Mouse (Mus musculus) heart, adult 18-20 months (tissue): ENCODE data around the gene Sh3d21. TPM values are rescaled to one million over a fixed set of nuclear protein-coding genes. Genes with fewer than 3 reads are reported as not detected.
A peak's percentile ranks its signal among the peaks of the same experiment; 100 is the strongest.
"Not testable (repeated sequence)": the region's sequence is repeated elsewhere in the genome, so short reads cannot be mapped to it uniquely, and the experiment has no call there.

Experiments used
- DNase-seq, 2 experiments: peaks; one replicate each; pipeline ENCODE4 v3.0.0; 2021 to 2022; ENCODE audit warnings: mixed read lengths in 1 of 2
- total RNA-seq, 2 experiments: library from RNA; stranded (reverse); gene quantifications; 2 replicates each; pipeline ENCODE4 v1.2.3; 2021

Gene Sh3d21
- total RNA-seq, 2 experiments from 2014 or later, result 1.3 to 2.4 TPM

DNA sequence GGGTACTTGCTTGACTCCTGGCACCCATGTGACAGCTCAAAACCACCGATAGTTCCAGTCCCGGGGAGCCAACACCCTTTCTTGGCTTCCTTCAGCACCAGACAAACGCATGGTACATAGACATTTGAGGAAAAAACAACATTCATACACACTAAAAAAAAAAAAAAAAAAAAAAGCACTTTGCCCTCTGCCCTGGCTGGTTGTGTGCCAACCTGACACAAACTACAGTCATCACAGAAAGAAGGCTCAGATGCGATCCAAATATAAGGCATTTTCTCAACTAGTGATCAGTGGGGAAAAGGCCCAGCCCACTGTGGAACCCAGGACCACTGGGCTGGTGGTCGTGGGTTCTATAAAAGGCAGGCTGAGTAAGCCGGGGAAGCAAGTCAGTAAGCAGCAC, 5.6 kb upstream of the Sh3d21 start:
- DNase-seq, result no peak

DNA sequence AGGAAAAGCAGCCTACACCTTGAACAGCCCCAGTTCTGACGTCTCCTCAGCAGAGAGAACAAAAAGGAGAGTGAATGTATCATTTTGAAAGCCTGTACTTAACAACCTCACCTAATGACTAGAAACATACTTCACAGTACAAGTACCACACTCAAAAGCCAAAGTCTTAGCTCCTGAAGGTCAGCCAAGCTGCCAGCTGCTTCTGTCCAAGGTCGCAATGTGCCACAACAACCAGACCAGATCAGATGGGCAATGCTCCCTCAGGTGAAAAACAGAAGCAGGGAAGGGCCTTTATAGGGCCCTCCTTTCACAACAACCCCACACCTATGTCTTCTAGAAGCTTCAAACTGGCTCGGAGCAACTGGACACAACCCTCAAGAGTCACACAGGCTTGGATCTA, 2.8 kb upstream of the Sh3d21 start:
- peak; percentile 61 to 66 for DNase-seq

DNA sequence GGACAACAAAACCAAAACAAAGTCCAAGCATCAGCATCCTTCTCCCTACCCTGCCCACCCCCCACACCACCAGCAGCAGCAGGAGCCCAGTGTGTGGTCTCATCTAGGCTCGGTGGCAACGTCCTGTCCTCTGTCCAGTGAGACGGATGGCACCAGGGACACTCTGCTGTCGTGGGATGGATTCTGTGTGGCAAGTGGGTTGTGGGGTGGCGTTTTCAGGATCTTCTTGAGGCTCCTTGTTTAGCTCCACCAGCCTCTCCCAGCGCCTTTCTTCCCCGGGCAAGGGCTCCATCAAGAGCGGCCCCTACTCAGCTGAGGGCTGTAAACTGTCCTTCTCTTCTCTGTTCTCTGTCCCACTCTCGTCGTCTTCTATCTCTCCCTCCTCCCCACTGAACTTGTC, 1.8 kb upstream of the Sh3d21 start:
- not testable (repeated sequence) for DNase-seq

DNA sequence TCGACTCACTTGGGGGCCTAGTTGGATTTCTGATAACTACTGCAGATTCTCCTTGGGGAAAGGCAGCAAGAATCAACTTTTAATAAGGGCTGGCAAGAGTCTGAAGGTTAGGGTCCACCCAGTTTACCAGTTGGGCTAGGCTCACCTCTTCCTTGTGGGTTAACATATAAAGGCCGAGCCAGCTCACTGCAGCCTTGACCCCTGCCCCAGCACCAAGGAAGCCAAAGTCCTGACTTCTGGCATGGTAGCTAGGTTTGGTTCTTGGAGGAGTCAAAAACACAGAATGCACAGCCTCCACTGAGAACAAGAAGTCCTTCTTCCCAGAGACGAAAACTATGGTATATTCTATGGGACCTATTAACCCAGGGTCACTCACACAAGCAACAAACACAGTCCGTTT, 394 bp upstream of the Sh3d21 start:
- DNase-seq, result no peak

DNA sequence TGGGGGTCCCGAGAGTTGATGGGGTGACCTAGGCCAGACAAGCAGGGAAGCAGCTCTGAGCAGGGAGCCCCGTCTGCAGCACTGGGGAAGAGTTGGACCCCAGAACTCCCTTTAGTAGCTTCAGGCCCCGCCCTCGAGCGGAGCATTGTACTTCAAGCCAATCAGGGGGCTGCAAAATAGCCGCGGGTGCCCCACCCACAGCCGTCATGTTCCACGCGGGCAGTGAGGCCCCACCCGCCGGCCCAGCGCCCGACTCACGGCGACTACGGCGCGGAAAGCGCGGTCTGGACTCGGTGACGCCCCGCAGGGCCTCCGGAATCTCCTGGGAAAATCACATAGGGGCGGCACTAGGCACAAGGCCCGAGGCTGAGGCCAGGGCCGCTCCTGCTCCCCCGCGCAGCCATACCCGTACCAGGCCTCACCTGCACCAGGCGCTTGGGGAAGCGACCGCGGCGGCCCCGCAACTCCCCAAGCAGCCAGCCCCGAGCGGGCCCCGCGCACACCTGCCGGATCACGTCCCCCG, 686 bp downstream of the Sh3d21 start:
- DNase-seq, result peak; percentile 93 to 96

DNA sequence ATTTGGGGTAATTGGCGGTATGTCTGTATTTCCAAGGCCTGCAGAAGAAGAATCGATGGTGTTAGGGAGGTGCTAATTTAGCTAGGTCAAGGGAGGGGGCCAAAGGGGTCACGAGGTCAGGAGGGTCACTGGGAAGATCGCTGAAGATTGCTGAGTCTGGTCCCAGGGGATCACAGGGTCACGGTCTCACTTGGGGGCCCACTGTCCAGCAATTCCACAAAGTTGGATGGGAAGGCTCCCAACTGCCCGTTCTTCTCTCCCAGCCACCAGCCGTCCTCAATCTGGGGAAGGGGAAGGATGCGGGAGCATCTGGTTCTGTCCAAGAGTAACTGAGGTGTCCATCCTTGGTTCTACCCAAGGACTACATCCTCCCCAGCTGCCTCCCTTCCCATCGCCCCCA, 1.3 kb downstream of the Sh3d21 start:
- no peak for DNase-seq

DNA sequence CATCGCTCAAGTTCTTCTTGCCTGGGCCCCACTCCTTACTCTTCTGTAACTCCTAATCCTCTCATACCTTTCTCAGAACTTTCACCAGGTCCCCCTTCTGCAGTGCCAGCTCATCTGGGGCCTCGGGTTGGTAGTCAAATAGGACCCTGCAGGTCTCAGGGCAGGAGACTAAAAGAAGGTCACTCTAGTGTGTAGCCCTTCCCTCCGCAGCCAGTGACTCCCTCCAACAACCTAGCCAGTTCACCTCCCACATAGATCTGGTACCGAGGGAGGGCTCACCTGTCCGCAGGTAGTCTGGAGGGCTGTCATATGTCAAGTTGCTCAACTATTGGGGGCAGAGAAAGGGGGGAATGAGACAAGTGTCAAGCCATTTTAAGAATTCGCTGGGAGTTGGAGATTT, 1.8 kb downstream of the Sh3d21 start:
- DNase-seq, result no peak

DNA sequence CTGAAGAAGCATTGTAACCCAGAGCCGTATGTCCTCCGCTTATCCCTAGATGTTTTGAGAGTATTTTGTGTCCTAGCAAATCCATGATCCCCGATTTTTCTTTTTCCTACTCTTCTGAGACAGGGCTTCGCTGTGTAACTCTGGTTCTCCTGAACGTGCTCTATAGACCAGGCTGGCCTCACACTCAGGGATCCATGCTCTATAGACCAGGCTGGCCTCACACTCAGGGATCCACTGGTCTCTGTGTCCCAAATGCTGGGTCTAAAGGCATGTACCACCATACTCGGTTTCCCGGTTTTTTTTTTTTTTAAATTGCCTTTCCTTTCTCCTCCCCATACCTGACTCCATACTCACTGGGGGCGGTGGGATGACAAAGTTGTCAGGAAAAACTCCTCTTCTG, 2.3 kb downstream of the Sh3d21 start:
- DNase-seq, result no peak

DNA sequence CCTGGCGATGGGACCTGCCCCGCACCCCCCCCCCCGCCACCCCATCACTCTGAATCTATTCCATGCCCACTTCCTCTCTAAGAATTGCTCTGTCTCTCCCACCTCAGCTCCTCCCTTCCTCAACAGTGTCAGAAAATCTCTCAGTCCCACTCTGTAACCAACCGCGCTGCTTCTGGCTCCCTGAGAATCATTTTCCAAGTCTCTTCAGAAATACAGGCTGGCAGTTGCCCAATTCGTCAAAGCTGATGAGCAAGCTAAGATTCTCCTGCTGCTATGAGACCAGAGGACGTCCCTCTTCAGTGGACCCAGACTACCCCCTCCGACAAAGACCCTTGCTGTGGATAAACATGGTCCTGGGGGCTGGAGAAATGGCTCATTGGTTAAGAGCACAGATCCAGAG, 3.8 kb downstream of the Sh3d21 start:
- no peak for DNase-seq

DNA sequence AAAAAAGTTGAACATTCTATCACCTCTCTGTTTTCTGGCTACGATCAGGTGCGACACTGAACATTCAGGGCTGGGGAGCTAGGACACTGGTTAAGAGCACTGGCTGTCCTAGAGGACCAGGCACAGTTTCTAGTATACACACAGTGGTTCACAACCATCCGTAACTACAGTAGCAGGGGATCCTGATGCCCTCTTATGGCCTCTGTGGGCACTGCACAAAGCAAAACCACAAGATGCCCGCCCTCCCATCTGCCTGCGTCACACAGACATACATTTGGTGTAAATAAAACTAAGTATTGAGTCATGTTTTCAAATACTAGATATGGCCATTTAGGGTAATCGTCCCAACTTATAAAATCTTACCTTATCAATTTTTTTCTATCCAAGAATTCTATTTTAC, 5.7 kb downstream of the Sh3d21 start:
- no peak for DNase-seq

DNA sequence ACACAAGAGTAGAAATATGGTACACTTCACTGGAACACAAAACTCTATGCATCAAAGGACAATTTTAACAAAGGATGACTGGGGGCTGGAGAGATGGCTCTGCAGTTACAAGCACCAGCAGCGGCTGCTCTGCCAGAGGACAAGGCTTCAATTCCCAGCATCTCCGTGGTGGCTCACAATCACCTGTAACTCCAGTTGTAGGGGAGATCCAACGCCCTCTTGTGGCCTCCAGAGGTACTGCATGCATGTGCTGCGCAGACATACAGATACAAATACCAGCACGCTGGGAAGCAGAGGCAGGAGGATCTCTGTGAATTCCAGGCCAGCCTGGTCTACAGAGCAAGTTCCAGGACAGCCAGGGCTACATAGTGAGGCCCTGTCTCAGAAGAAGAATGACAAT, 6.7 kb downstream of the Sh3d21 start:
- DNase-seq, result no peak

DNA sequence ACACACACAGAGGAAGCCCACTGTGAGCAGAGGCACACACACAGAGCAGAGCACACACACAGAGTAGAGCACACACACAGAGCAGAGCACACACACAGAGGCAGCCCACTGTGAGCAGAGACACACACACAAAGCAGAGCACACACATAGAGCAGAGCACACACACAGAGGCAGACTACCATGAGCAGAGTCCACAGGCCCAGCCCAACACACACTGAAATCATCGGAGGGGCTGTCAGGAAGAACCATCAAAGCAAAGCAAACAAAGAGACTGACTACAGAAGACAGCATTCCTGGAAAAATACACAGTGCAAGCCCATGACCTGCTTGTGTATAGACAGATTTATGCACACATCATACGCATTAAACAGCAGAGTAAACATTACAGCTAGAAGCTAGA, 7.4 kb downstream of the Sh3d21 start:
- DNase-seq, result no peak

DNA sequence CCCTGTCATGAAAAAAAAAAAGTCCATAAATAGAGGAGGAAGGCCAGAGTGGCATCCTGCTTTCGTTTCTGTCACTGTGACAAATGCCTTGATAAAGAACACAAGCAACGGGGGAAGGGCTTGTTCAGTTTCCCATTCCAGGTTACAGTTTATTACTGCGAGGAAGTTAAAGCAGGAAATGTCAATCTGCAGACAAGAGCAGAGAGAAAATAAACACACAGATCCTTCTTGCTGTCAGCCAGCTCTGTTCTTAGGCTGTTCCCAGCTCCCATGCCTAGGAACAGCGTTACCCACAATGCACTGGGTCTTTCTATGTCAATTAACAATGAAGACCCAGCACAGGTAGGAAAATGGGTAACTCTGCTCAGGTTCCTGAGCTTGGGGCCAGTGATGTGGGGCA, 8.1 kb downstream of the Sh3d21 start:
- no peak for DNase-seq

DNA sequence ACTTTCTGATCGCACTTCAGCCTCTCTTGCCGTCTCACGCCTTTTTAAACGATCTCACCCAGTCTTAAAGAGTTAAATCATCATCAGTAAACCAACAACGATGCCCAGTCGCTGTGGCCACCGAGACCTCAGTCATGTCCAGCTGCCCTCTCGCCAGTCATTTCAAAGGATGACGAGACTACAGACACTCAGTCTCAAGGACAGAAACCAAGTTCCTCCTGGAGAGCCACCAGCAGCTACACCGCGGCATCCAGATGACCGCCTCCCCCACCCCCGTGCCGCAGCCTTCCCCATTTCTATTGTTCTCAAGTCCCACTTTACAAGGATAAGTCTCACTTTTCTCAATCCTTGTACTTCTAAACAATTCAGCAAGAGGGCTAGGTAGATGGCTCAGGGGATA, 10.4 kb downstream of the Sh3d21 start:
- DNase-seq, result no peak

DNA sequence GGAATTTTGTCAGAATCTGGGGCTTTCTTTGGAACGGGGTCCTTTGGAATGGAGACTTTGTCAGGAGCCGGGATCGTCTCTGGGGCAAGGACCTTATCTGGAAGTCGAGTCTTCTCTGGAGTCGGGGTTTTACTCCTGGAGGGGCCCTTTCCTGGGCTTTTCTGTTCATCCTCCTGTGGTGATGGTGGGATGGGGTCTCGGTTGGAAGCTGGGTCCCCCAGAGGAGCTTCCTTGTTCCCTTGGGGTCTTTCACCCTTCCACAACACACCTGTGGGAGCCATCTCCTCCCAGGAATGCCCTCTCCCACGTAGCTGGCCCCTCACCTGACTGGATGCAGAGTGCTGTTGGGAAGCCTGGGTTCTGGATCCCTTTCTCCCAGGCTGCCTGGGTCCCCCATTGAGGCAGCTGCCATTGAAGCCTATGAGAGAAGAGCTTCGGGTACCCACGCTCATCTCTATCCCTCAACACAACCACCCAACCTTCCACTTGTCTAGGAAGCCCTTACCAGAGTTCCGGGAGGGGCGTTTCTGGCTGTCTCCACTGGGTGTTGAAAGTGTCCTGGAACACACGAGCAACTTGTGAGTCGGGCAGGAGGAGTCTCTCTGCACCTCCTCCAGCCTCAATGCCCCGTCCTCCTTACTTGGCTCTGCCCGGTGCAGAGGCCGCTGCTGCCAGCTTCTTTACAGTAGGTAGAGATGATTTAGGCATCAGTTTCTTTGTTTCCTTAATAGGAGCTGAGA, 11.4 kb downstream of the Sh3d21 start:
- DNase-seq, result no peak

DNA sequence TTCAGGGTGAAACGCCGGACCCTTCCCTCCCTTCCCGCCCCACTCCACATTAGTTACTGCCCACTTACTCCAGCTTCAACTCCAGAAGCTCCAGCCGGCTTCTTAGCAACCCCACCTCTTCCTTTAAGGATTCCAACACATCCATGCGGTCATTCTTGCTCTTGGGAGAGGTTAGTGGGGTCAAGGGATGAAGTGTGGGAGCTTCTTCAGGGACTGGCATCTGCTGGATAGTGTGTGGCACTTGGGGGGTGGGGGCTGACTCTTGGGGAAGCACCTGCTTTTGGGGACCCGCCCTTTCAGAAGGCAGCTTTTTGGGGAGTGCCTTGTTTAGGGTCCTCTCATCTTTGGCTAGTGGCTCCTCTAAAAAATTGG, 12.4 kb downstream of the Sh3d21 start:
- no peak for DNase-seq

DNA sequence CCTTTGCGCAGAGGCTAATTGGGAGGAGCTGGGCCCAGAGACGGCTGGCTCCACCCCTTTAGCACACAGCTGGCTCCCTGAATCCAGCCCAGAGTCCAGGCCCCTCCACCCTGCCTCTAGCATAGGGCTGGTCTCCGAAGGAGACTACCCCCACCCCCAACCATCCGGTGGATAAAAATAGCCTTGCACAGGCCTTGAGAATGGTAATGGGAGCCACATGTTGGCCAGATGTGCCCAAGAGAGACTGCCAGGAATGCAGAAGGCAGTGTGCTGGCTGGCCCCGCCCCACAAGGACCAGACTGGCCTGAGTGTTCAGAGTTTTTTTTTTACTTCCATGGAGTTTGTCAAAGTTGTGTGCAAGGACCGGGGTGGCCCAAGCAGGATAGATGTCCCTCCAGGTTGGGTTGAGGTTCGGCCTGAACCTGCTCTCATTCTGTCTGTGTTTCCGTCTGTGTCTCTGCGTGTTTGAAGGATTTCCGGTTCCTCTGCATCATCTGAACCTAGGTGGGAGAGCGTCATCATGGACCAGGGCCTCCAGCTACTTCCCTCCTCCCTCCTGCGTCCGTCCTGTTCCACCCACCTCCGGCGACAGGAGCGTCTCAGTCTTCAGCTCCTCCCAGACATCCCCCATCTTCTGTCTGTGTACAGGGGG, 12.9 kb downstream of the Sh3d21 start:
- peak; percentile 82 to 90 for DNase-seq

DNA sequence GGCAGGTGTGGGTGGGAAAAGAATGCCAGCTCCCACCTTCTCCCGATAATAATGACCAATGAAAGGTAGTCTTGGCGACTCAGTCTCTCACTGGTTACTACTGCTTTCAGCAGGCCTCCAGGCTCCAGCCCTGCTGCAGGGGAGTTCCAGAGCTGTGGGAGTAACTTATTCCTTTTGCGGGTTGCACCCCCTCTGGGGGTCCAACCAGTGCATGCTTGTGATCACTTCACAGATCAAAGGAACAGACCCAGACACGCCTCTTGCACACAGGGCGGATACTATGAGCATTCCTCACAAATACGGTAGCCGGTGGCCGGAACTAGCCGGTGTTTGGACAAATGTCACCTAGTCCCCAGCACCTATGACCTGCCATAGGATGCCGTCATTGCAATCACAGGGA, 13.5 kb downstream of the Sh3d21 start:
- DNase-seq, result no peak

DNA sequence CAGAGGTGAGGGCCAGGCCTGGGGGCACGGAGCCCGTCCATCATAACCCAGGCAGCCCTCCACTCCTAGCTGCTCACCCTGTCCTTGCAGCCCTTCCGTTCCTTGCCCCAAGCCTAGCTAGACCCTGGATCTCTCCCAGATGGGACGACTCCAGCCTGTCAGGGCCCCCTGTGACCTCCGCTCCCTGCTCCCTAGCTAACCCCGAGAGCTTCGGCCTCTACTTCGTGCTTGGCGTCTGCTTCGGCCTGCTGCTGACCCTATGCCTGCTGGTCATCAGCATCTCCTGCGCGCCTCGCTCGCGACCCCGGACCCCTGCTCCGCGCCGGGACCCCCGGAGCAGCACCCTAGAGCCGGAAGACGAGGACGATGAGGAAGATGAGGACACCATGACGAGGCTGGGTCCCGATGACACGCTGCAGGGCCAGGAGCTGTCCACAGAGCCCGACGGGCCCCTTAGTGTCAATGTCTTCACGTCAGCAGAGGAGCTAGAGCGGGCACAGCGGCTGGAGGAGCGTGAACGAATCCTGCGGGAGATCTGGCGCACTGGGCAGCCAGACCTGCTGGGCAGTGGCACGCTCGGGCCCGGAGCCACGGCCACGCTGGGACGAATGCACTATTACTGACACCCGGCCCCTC, 14.1 kb downstream of the Sh3d21 start:
- peak in 1 of 2 experiments; percentile 45 for DNase-seq

DNA sequence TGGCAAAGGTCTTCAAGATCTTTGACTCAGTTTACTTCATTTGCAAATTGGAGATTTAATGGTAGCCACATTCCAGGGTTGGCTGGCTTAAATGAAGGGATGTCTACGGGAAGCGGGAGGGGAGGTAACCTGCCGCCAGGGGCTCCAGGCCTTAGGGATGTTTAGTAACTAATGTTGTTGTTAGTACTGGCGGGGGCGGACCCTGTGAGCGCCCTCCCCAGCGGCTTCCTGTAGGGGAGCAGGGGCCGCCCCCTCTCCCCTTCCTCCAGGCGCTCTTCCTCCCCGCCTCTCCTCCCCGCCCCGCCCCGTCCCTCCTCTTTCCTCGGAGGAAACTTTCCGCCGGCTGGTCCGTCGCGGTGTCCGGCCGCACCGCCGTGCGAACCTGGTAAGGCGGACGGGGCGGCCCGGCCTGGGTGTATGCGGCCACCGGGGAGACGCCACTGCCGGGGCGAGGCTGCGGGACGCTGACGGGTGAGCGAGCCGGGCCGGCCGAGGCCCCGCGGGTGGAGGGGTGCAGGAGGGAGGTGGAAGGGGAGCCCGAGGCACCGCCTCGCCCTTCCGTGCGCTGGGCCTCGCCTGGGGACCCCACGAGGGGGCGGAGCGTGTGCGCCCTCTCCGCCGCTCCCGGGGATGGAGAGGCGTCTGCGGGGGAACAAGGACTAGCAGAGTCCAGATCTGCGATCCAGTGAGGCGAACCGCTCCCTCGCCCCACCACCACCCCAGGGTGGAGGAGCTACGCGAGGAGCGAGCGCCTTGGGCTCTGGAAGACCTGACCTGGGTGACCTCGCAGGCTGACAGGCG, 14.9 kb downstream of the Sh3d21 start:
- peak; percentile 80 to 87 for DNase-seq

DNA sequence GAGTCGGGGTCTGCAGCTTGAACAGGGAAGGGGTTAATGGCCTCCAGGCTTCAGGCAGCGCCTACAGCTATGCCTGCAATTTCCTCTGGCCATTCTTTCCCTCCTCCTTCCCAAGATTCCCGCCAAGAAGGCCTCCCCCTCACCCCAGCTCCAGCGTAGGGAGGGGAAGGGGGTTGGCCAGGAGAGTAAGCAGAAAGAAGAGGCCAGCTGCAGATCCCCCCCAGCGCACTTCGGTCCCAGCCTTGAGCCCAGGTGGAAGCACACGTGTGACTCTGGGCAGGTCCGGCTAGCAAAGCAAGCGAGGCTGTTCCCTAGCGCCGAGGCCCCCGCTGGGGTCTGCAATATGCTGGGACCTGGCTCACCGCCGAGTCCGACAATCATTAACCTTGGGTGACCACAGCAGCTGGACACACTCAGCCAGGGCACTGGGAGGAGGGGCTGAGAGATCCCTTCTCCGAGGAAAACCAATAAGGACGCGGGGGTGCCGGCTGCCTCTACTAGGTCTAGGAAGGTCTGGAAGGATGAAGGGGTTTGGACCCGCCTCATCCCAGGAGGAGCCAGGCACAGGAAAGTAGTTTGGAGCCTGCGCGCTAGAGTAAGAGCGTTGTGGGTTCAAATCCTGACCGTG, 15.6 kb downstream of the Sh3d21 start, which contains the start of gene Eva1b:
Gene Eva1b (plus strand): TSS at position 212 of the 628 bp plus-strand sequence.
- DNase-seq, result peak; percentile 67 to 76

DNA sequence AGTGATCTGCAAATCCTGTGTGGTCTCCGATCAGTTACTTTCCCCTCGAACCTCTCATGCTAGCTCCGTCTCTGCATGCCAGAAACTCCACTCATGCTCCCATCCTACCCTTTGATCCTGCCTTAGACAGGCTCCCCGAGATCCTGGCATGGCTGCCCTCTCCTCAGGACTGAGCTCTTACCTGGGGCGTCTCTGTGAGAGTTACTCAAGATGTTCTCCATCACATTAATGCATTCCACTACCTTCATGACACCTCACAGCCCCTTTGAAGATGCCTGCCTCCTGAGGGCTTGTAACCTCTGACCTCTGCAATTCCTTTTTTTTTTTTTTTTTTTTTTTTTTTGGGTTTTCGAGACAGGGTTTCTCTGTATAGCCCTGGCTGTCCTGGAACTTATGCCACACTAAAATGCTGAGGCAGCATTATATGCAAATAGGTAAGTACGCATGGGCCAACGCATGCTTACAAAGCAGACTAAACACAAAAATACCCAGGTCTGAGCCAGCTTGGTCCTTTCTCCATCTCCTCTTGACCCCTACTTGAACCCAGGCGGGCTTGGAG, 16.2 kb downstream of the Sh3d21 start:
- DNase-seq, result no peak
